Mouse (Mus musculus): ENCODE measurements at regions not wholly inside any gene's neighbourhood (a gene's known extent, or its start where the extent isn't known, plus 50 kb on each side); places are given as distances from the start of the nearest gene placed in this dataset.
A peak's percentile ranks its signal among the peaks of the same experiment; 100 is the strongest.
"Not testable (repeated sequence)": the region's sequence is repeated elsewhere in the genome, so short reads cannot be mapped to it uniquely, and the experiment has no call there.

DNA sequence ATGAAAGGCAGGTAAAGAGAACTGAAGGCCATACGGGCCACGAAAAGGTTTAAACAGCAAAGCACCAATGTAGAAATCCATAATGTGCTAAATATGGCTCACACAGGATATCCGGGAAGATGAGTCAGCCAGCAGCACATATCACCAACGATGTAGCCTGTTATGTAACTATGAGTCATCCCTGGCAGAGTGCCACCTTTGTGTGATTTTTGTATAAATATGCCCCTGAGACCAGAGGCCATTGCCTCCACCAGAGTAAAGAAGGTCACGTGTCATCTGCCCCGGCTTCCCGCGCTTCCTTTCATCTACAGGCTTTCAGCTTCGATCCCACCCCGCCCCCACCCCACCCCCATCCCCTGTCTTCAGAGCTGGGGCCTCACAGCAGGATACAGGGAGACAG, 138.2 kb upstream of the Trim24 start:
- peak; percentile 61 for DNase-seq (ENCODE audit: low spot score)
- H3K36me3 ChIP-seq (ENCODE audit: control insufficient read depth, insufficient read depth, low read length): no peaks in the 10 kb centered on the region
- H3K27me3 ChIP-seq (replicated peaks; ENCODE audit: control insufficient read depth, insufficient read depth, low read length): no peaks in the 10 kb centered on the region
- H3K9ac ChIP-seq (ENCODE audit: low read length): no peak overlapping the region
- no peak for ATAC-seq
- WGBS: 56% methylated on average over 10 of the region's 10 CpGs
- H3K4me3 ChIP-seq (ENCODE audit: low read depth, low read length): no peak overlapping the region
- H3K27ac ChIP-seq (ENCODE audit: low read depth, low read length): no peak overlapping the region
- H3K4me1 ChIP-seq (ENCODE audit: control insufficient read depth, insufficient read depth, low read length): no peaks in the 10 kb centered on the region
- H3K9me3 ChIP-seq (replicated peaks; ENCODE audit: control insufficient read depth, low read length): no peaks in the 10 kb centered on the region
- H3K4me2 ChIP-seq (ENCODE audit: low read length): no peak overlapping the region

DNA sequence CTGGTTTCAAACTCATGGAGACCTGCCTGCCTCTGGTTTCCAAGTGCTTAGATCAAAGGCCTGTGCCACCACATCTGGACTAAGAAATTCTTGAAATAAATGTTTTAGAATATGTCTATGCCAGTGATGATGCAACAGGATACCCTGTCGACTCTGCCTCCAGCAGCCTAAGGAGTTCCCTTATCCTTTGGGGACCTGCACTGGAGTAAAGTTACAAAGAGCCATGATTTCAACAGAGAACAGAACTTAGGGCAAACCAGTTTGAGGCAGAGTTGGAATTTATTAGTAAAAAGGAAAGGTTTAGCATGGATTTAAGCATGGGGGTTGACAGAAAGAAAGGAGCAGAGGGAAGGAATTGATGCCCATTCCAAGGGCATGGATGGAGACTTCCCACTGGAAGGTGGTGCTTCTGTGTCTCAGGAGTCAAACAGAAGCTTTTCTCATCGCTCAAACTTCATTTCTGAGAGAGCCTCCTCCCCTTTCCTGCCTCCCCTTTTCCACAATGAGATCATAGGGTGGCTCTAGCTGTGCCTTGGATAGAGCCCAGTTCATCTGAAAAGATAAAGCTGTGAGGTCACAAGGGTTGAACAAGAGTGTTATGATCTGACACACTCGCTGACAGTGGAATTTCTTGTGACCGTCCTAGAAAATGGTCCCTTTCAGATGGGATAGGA, 135.2 kb upstream of the Trim24 start:
- ATAC-seq (no peak), DNase-seq (ENCODE audit: low spot score) (no peak)
- H3K4me2 ChIP-seq (ENCODE audit: low read length): no peak overlapping the region
- no peak overlapping the region for H3K4me3 ChIP-seq (ENCODE audit: low read depth, low read length)
- no peaks in the 10 kb centered on the region for H3K27me3 ChIP-seq (replicated peaks; ENCODE audit: control insufficient read depth, insufficient read depth, low read length)
- H3K9me3 ChIP-seq (replicated peaks; ENCODE audit: control insufficient read depth, low read length): peaks cover 4% of the 10 kb centered on the region; the same call in 1 of the 2 replicates
- WGBS: 82% methylated on average over 4 of the region's 4 CpGs
- H3K36me3 ChIP-seq (ENCODE audit: control insufficient read depth, insufficient read depth, low read length): no peaks in the 10 kb centered on the region
- H3K4me1 ChIP-seq (ENCODE audit: control insufficient read depth, insufficient read depth, low read length): no peaks in the 10 kb centered on the region
- H3K27ac ChIP-seq (ENCODE audit: low read depth, low read length): no peak overlapping the region
- H3K9ac ChIP-seq (ENCODE audit: low read length): no peak overlapping the region

DNA sequence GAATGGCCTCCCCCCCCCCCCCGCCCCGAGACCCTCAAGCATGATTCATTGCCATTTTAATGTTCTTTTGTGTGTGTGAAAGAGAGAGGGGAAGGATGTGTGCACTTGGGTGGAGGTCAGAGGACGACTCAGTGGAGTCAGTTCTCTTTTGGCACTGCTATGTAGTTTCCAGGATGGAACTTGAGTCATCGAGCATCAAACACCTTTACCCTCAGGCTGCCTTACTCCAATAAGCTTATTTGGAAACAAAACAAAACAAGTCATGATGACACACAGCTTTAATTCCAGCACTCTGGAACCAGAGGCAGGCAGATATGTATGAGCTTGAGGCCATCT, 134.7 kb upstream of the Trim24 start:
- Histone ChIP-seq H3K9me3 (replicated peaks; ENCODE audit: control insufficient read depth, low read length) (peaks cover 4% of the 10 kb centered on the region; the same call in 1 of the 2 replicates), H3K27me3 (replicated peaks; ENCODE audit: control insufficient read depth, insufficient read depth, low read length) (no peaks in the 10 kb centered on the region), H3K4me1 (ENCODE audit: control insufficient read depth, insufficient read depth, low read length) (no peaks in the 10 kb centered on the region), H3K27ac (ENCODE audit: low read depth, low read length) (no peak overlapping the region), H3K9ac (ENCODE audit: low read length) (no peak overlapping the region), H3K36me3 (ENCODE audit: control insufficient read depth, insufficient read depth, low read length) (no peaks in the 10 kb centered on the region), H3K4me3 (ENCODE audit: low read depth, low read length) (no peak overlapping the region), H3K4me2 (ENCODE audit: low read length) (no peak overlapping the region)
- DNase-seq (ENCODE audit: low spot score): no peak
- 87% methylated on average over 4 of the region's 4 CpGs for WGBS
- ATAC-seq: no peak

DNA sequence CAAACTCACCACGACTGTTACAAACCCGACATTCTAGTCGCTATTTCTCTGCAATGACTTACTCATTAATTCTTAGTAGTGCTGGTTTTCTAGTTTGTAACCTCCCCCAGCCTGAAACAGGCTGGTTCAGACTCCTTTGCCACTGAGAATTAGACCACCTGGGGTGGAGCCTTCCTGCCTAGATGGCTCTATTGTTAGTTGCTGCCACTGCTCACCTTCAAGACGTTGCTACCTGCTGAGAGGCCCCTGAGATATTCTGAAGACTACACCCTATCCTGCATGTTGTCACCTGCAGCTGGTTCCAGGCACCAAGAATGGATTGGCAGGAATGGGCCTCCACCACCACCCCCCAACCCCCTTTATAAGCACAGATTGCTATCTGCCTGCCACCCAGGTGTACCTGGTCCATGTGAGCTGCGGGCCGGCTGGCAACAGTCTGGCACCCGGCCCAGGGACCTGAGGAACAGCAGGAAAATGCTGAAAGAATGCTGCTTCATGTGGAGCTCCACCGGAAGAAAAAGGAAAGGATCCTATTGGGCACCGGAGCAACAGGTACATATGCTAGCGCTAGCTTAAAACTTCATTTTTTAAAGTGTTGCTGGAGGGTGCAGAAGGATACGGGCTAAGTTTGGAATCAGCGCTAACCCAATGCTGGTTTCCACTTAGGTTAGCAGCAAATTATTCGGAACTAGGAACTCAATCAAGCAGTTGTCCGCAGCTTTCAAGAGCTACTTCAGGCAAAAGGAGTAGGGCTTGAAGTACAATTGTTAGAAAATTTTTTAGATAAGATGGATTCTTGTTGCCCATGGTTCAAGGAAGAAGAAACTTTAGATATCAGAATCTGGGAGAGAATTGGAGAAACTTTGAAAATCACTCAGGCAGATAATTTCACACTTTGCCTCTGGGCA, 129.4 kb upstream of the Trim24 start:
- Histone ChIP-seq H3K9me3 (replicated peaks; ENCODE audit: control insufficient read depth, low read length) (peaks cover 4% of the 10 kb centered on the region; the same call in 1 of the 2 replicates), H3K27me3 (replicated peaks; ENCODE audit: control insufficient read depth, insufficient read depth, low read length) (no peaks in the 10 kb centered on the region), H3K4me3 (ENCODE audit: low read depth, low read length) (no peak overlapping the region), H3K4me1 (ENCODE audit: control insufficient read depth, insufficient read depth, low read length) (no peaks in the 10 kb centered on the region), H3K4me2 (ENCODE audit: low read length) (no peak overlapping the region), H3K36me3 (ENCODE audit: control insufficient read depth, insufficient read depth, low read length) (no peaks in the 10 kb centered on the region), H3K27ac (ENCODE audit: low read depth, low read length) (no peak overlapping the region), H3K9ac (ENCODE audit: low read length) (no peak overlapping the region)
- no peak for DNase-seq (ENCODE audit: low spot score)
- no peak for ATAC-seq
- WGBS: 87% methylated on average over 14 of the region's 14 CpGs

DNA sequence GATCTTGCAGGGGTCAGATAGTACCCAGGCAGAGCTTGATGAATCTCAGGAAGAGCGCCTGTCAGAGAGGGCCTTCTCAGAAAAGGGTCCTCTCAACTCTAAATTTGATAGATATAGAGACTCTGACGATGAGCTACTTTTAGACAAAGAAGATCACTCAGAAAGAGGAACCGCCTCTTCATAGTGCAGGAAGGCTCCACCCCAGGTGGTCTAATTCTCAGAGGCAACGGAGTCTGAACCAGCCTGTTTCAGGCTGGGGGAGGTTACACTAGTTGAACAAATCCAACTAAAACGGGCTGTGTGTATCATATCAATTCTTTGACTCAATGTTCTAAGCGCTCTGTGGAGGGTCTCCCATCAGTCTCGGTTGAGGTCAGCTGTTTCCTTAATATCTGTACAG, 128.7 kb upstream of the Trim24 start:
- H3K27me3 ChIP-seq (replicated peaks; ENCODE audit: control insufficient read depth, insufficient read depth, low read length); H3K4me2 ChIP-seq (ENCODE audit: low read length); ATAC-seq; H3K36me3 ChIP-seq (ENCODE audit: control insufficient read depth, insufficient read depth, low read length); H3K9me3 ChIP-seq (replicated peaks; ENCODE audit: control insufficient read depth, low read length); H3K4me3 ChIP-seq (ENCODE audit: low read depth, low read length); H3K27ac ChIP-seq (ENCODE audit: low read depth, low read length); H3K4me1 ChIP-seq (ENCODE audit: control insufficient read depth, insufficient read depth, low read length); H3K9ac ChIP-seq (ENCODE audit: low read length); DNase-seq (ENCODE audit: low spot score): not testable (repeated sequence)
- WGBS: 72% methylated on average over 7 of the region's 7 CpGs

DNA sequence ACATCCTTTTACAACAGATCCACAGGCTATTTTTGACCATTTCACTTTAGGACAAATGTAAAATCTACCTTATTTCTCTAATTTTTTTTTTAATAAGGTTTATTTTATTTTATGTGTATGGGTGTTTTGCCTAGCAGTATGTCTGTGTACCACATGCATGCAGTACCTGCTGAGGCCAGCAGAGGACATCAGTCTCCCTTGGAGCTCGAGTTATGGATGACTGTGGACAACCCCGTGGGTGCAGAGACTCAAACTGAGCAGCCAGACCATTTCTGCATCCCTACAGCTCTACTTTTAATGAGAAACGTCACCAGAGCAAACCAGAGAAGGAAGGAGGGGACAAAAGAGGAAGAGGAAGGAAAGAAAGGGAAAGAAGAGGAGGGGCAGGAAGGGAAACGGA, 125.9 kb upstream of the Trim24 start:
- Histone ChIP-seq H3K9me3 (replicated peaks; ENCODE audit: control insufficient read depth, low read length) (no peaks in the 10 kb centered on the region), H3K4me2 (ENCODE audit: low read length) (no peak overlapping the region), H3K27me3 (replicated peaks; ENCODE audit: control insufficient read depth, insufficient read depth, low read length) (no peaks in the 10 kb centered on the region), H3K4me1 (ENCODE audit: control insufficient read depth, insufficient read depth, low read length) (no peaks in the 10 kb centered on the region), H3K36me3 (ENCODE audit: control insufficient read depth, insufficient read depth, low read length) (no peaks in the 10 kb centered on the region), H3K27ac (ENCODE audit: low read depth, low read length) (no peak overlapping the region), H3K4me3 (ENCODE audit: low read depth, low read length) (no peak overlapping the region), H3K9ac (ENCODE audit: low read length) (no peak overlapping the region)
- no peak for ATAC-seq
- no peak for DNase-seq (ENCODE audit: low spot score)
- WGBS: 72% methylated on average over 4 of the region's 4 CpGs

DNA sequence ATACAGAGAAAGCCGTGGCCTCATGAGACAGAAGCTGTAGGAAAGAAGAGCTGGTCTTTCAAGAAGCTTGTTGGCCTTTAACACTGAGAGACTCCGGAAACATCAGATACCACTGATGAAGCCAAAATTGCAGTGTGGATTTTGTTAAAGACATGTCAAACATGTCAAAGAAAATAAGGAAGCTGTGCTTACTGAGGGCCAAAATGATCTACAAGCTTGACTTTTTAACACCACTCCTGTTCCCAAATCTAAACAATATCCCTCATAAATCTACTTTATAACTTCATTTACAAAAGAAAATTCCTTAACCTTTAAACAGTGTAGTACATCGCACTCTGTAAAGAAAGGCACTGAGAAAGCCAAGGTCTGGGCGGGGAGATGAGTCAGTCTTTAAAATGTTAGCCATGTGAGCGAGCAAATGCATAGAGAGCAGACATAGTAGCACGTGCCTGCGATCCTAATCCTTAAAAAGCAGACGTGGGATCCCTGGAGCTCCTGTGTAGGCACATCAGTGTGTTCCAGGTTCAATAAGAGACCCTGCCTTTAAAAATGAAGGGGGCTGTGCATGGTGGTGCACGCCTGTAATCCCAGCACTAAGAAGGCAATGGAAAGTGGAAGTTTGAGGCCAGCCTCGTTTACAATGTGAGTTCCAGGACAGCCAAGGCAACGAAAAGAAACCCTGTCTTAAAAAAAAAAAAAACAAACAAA, 125.1 kb upstream of the Trim24 start:
- no peak overlapping the region for H3K4me3 ChIP-seq (ENCODE audit: low read depth, low read length)
- 94% methylated on average over 11 of the region's 11 CpGs for WGBS
- no peaks in the 10 kb centered on the region for H3K9me3 ChIP-seq (replicated peaks; ENCODE audit: control insufficient read depth, low read length)
- H3K4me1 ChIP-seq (ENCODE audit: control insufficient read depth, insufficient read depth, low read length): no peaks in the 10 kb centered on the region
- H3K36me3 ChIP-seq (ENCODE audit: control insufficient read depth, insufficient read depth, low read length): no peaks in the 10 kb centered on the region
- H3K27me3 ChIP-seq (replicated peaks; ENCODE audit: control insufficient read depth, insufficient read depth, low read length): no peaks in the 10 kb centered on the region
- DNase-seq (ENCODE audit: low spot score) (no peak), ATAC-seq (no peak)
- no peak overlapping the region for H3K27ac ChIP-seq (ENCODE audit: low read depth, low read length)
- H3K9ac ChIP-seq (ENCODE audit: low read length): no peak overlapping the region
- H3K4me2 ChIP-seq (ENCODE audit: low read length): no peak overlapping the region

DNA sequence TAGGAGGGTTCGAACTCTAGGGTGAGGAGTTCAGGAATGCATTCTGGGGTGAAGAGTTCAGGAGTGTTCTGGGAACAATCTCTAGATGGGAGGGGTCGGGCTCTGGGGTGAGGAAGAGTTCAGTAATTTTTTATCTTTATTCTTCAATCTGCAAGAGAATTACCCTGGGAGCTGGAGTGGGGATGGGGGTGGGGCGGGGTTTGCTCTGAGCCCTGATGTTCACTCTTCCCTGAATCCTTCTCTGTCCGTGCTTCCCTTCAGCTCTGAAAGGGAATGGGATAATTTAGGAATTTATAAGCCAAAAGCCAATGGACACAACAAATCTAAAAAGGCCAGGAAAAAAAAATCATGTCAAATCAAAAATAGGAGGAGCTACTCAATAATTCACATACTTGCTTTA, 122.8 kb upstream of the Trim24 start:
- not testable (repeated sequence) for DNase-seq (ENCODE audit: low spot score); H3K9me3 ChIP-seq (replicated peaks; ENCODE audit: control insufficient read depth, low read length); H3K4me3 ChIP-seq (ENCODE audit: low read depth, low read length); H3K27ac ChIP-seq (ENCODE audit: low read depth, low read length); H3K9ac ChIP-seq (ENCODE audit: low read length); ATAC-seq; H3K4me2 ChIP-seq (ENCODE audit: low read length); H3K27me3 ChIP-seq (replicated peaks; ENCODE audit: control insufficient read depth, insufficient read depth, low read length); H3K4me1 ChIP-seq (ENCODE audit: control insufficient read depth, insufficient read depth, low read length); H3K36me3 ChIP-seq (ENCODE audit: control insufficient read depth, insufficient read depth, low read length)
- WGBS: 84% methylated on average over 4 of the region's 4 CpGs
